Mouse (Mus musculus): ENCODE data around the gene Ugdh. TPM values are rescaled to one million over a fixed set of nuclear protein-coding genes. Genes with fewer than 3 reads are reported as not detected.
"Not testable (repeated sequence)": the region's sequence is repeated elsewhere in the genome, so short reads cannot be mapped to it uniquely, and the experiment has no call there.

The Ugdh gene
- total RNA-seq (2021), result 10 to 100 TPM; 24.8 to 25.7 TPM
- long read RNA-seq, experiment 1, transcript Ugdh-201 (12 exons, 2,550 nt), result major isoform, 33 of 39 reads
- long read RNA-seq, experiment 1, partial matches to known transcripts, result 1 of 39 reads
- long read RNA-seq, experiment 1, other reads (novel, unspliced or antisense), result 5 of 39 reads
- long read RNA-seq, experiment 2, transcript Ugdh-201 (12 exons, 2,550 nt), result major isoform, 37 of 46 reads
- long read RNA-seq, experiment 2, partial matches to known transcripts, result 2 of 46 reads
- long read RNA-seq, experiment 2, other reads (novel, unspliced or antisense), result 7 of 46 reads

GRCm38 (mm10) chr5:65435806-65436561, at the start of gene Ugdh:
Gene Ugdh (minus strand): TSS chr5:65435949.
- intact Hi-C loops (cut with DNase I), result loop anchor here (5.0 kb wide), 1 partner anchor 56 kb away; the partner anchor contains the start of gene Gm43552

GRCm38 (mm10) chr5:65482996-65483395, 47.2 kb upstream of the Ugdh start:
- intact Hi-C loops (cut with DNase I), result no loop called here

More at GRCm38 (mm10) chr5:65435806-65436561, at the start of gene Ugdh:
- peak; percentile 96 to 97 for DNase-seq (ENCODE audit: low spot score in 2 of 2)

GRCm38 (mm10) chr5:65480511-65480910, 44.8 kb upstream of the Ugdh start:
- intact Hi-C loops (cut with DNase I), result no loop called here
- DNase-seq (ENCODE audit: low spot score in 2 of 2), result no peak

More at GRCm38 (mm10) chr5:65482996-65483395, 47.2 kb upstream of the Ugdh start:
- no peak for DNase-seq (ENCODE audit: low spot score in 2 of 2)

- intact Hi-C loops (cut with DNase I), result no loop called here
Measured at GRCm38 (mm10) chr5:65479681-65480445, 44.1 kb upstream of the Ugdh start.

GRCm38 (mm10) chr5:65478224-65478623, 42.5 kb upstream of the Ugdh start:
- intact Hi-C loops (cut with DNase I), result no loop called here
- no peak for DNase-seq (ENCODE audit: low spot score in 2 of 2)

More at GRCm38 (mm10) chr5:65479681-65480445, 44.1 kb upstream of the Ugdh start:
- DNase-seq (ENCODE audit: low spot score in 2 of 2), result no peak

- DNase-seq (ENCODE audit: low spot score in 2 of 2); intact Hi-C loops (cut with DNase I): not testable (repeated sequence)
Measured at GRCm38 (mm10) chr5:65476739-65477138, 41.0 kb upstream of the Ugdh start.

GRCm38 (mm10) chr5:65475806-65476205, 40.1 kb upstream of the Ugdh start:
- DNase-seq (ENCODE audit: low spot score in 2 of 2), result peak in 1 of 2 experiments; percentile 38
- intact Hi-C loops (cut with DNase I), result no loop called here

GRCm38 (mm10) chr5:65469766-65470165, 34.0 kb upstream of the Ugdh start:
- intact Hi-C loops (cut with DNase I), result no loop called here
- peak; percentile 44 to 67 for DNase-seq (ENCODE audit: low spot score in 2 of 2)

- intact Hi-C loops (cut with DNase I), result no loop called here
- DNase-seq (ENCODE audit: low spot score in 2 of 2), result no peak
Measured at GRCm38 (mm10) chr5:65466911-65467310, 31.2 kb upstream of the Ugdh start.

- DNase-seq (ENCODE audit: low spot score in 2 of 2), result no peak
- intact Hi-C loops (cut with DNase I), result no loop called here
Measured at GRCm38 (mm10) chr5:65460361-65460760, 24.6 kb upstream of the Ugdh start.

GRCm38 (mm10) chr5:65459454-65459853, 23.7 kb upstream of the Ugdh start:
- intact Hi-C loops (cut with DNase I), result no loop called here
- no peak for DNase-seq (ENCODE audit: low spot score in 2 of 2)

GRCm38 (mm10) chr5:65457846-65458245, 22.1 kb upstream of the Ugdh start:
- intact Hi-C loops (cut with DNase I), result no loop called here
- no peak for DNase-seq (ENCODE audit: low spot score in 2 of 2)

GRCm38 (mm10) chr5:65457086-65457827, 21.5 kb upstream of the Ugdh start:
- no peak for DNase-seq (ENCODE audit: low spot score in 2 of 2)
- intact Hi-C loops (cut with DNase I), result no loop called here

GRCm38 (mm10) chr5:65454771-65455170, 19.0 kb upstream of the Ugdh start:
- no peak for DNase-seq (ENCODE audit: low spot score in 2 of 2)
- intact Hi-C loops (cut with DNase I), result no loop called here

GRCm38 (mm10) chr5:65448941-65449340, 13.2 kb upstream of the Ugdh start:
- intact Hi-C loops (cut with DNase I), result no loop called here
- no peak for DNase-seq (ENCODE audit: low spot score in 2 of 2)

GRCm38 (mm10) chr5:65447826-65448225, 12.1 kb upstream of the Ugdh start:
- DNase-seq (ENCODE audit: low spot score in 2 of 2), result no peak
- intact Hi-C loops (cut with DNase I), result no loop called here

GRCm38 (mm10) chr5:65446756-65447155, 11.0 kb upstream of the Ugdh start:
- intact Hi-C loops (cut with DNase I), result no loop called here
- no peak for DNase-seq (ENCODE audit: low spot score in 2 of 2)

- intact Hi-C loops (cut with DNase I), result no loop called here
- DNase-seq (ENCODE audit: low spot score in 2 of 2), result no peak
Measured at GRCm38 (mm10) chr5:65444981-65445380, 9.2 kb upstream of the Ugdh start.

GRCm38 (mm10) chr5:65438041-65438440, 2.3 kb upstream of the Ugdh start:
- intact Hi-C loops (cut with DNase I), result loop anchor here (5.0 kb wide), 1 partner anchor 54 kb away; the partner anchor contains the start of gene Gm43552
- DNase-seq (ENCODE audit: low spot score in 2 of 2), result no peak

Measured in left cerebral cortex, postnatal 14 days (tissue).